Mouse (Mus musculus) T-helper 2 cell (primary cell): Measurements from ENCODE around the gene Rgs12.

Source experiments
- in situ Hi-C: fragments of 300-600 bp; cut with MboI, MseI; formaldehyde crosslinking; loops from one replicate; pipeline ENCODE4 v1.15.1; 2025; ENCODE audit warnings: high pct_unique_total_duplicates

Rgs12 gene

GRCm38 (mm10) chr5:34976540-34977292, 27.5 kb downstream of the Rgs12 start:
- in situ Hi-C loops = no loop called here

DNA sequence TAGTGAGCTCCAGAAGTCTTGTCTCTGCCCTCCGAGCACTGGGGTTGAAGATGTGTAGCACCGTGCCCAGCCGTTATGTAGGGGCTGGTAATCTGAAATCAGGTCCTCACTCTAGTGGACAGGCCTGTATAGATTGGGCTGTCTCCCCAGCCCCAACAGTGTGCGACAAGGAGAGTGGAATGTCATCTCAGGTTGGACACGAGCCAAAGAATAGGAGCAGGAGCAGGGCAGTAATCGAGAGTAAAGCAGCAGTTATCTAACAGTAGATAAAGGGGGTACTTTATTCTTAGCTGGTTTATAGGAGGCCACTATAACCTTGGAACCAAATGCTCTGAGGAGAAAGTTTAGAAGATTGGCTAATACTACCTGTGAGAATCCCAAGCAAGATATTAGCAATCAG, 30.9 kb downstream of the Rgs12 start:
- in situ Hi-C loops = no loop called here

- in situ Hi-C loops = no loop called here
Measured at GRCm38 (mm10) chr5:34981734-34982133, 32.5 kb downstream of the Rgs12 start.

GRCm38 (mm10) chr5:34984933-34985332, 35.7 kb downstream of the Rgs12 start:
- in situ Hi-C loops = loop anchor here (5.0 kb wide), 1 partner anchor 42 kb away; no protein-coding TSS in a partner anchor

GRCm38 (mm10) chr5:34985867-34986266, 36.6 kb downstream of the Rgs12 start:
- in situ Hi-C loops = loop anchor here (5.0 kb wide), 1 partner anchor 41 kb away; no protein-coding TSS in a partner anchor

DNA sequence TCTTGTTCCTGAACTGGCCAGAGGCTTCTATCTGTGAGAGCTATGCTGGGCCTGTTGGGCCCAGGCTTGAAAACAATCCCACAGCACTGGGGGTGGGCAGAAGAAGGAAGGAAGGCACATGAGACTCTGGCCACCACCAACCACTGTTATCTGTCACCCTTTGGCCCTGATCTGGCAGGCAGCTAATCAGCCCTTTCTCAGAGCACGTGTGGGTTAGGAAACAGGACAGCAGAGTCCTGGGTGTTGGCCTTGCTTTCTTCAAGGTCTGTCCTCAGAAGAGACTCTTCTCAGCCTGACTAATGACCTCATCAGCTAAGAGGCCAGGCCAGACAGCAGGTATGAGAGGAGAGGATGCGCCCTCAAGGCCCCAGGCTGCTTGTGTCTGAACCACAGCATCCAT, 38.2 kb downstream of the Rgs12 start:
- in situ Hi-C loops = loop anchor here (5.0 kb wide), 1 partner anchor 40 kb away; no protein-coding TSS in a partner anchor

DNA sequence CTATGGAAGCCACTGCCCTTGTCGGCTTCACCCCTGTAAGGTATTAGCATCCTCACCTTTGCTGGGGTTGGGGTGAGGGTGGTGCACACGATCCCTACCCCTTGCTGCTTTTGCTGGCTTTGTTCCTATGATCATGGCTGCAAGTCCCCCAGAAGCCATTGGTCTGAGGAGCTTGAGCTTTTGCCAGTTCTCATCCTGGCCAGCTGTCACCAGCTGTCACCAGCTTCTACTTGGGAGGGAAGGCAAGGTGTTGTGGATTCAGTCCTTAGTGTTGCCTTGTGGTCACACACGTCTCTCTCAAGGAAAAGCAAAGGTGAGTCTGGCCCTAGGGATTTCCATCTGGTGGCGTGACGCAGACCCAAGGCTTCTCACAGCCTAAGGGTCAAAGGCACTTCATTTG, 39.4 kb downstream of the Rgs12 start:
- in situ Hi-C loops = loop anchor here (5.0 kb wide), 1 partner anchor 39 kb away; no protein-coding TSS in a partner anchor

GRCm38 (mm10) chr5:34989321-34989772, 40.1 kb downstream of the Rgs12 start:
- in situ Hi-C loops = loop anchor here (5.0 kb wide), 1 partner anchor 38 kb away; no protein-coding TSS in a partner anchor

- in situ Hi-C loops = no loop called here
Measured at GRCm38 (mm10) chr5:34998754-34999153, 49.5 kb downstream of the Rgs12 start.

DNA sequence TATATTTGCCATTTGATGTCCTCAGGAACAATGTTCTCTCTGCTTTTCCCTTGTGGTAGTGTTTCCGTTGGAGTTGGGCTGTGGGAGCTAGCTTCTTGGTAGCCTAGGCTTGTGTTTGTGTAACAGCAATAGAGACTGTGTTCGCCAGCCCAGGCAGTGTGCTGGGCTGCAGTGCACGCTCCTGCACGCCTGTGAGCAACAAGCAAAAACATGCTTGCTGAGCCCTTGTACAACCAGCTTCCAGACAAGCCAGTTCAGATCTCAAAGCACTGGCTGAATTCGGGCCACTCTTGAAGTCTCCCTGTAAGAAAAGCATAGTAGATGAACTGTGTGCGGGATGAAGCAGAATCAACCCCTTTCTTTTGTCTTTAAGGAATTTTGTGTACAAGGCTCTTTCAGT, 50.0 kb downstream of the Rgs12 start:
- in situ Hi-C loops = no loop called here

DNA sequence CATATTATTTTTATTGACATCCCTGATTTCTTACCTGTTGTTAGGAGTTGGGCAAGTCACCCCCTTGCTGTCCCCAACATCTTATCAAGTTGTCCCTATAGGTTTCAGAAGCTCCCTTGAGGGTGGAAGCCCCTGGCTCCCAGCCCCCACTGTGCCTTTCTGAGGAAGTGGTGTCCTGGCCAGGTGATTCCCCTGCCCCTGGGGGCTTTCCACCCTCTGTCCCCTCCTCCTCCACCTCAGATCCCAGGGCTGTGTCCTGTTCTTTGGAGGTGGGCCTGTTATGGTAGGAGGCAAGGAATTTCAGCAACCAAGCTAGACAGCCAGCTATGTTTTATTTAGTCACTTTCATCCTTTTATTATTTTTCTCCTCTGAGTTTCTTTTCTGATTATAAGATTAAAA, 51.1 kb downstream of the Rgs12 start:
- in situ Hi-C loops = loop anchor here (10.0 kb wide), 1 partner anchor 1304 kb away; no protein-coding TSS in a partner anchor

GRCm38 (mm10) chr5:35001144-35001543, 51.9 kb downstream of the Rgs12 start:
- in situ Hi-C loops = loop anchor here (10.0 kb wide), 1 partner anchor 1304 kb away; no protein-coding TSS in a partner anchor

GRCm38 (mm10) chr5:35003611-35004162, 54.4 kb downstream of the Rgs12 start:
- in situ Hi-C loops = loop anchor here (10.0 kb wide), 1 partner anchor 1301 kb away; no protein-coding TSS in a partner anchor

DNA sequence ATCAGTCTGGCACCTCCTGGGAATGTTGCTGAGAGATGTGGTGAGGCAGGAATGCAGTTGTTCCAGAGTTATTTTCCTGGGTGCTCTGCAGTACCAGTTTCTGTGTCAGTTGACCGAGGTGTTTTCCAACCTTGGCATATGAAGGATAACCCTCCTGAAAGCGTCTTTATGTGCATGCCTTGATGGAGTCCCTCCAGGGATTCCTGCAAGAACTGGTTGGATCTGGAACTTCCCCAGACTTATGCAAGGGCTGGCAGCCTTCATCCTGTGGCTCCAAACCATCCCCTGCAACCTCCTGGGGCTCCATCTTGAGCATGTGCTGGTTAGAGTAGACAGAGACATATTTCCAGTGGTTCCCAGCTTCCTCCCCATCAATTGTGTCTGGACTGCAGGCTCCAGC, 55.5 kb downstream of the Rgs12 start:
- in situ Hi-C loops = loop anchor here (10.0 kb wide), 1 partner anchor 1300 kb away; no protein-coding TSS in a partner anchor

DNA sequence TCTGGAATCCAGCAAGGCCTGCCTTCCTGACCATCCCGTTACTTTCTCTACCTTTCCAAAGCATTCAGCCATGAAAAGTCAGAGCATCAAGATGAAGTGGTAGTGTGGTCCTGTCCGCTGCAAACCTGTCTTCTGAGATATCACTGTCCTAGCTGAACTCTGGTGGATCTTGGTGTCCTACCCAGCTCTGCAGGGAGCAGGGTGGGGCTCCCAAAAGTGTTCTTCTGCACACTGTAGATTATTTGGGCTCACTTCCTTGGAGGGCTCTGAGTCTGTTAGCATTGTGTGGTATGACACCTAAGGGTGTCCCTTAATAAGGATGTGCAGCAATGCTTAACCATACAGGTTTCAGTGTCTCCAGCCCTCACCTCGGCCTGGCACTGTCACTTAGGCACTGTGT, 56.4 kb downstream of the Rgs12 start:
- in situ Hi-C loops = loop anchor here (10.0 kb wide), 1 partner anchor 1299 kb away; no protein-coding TSS in a partner anchor

DNA sequence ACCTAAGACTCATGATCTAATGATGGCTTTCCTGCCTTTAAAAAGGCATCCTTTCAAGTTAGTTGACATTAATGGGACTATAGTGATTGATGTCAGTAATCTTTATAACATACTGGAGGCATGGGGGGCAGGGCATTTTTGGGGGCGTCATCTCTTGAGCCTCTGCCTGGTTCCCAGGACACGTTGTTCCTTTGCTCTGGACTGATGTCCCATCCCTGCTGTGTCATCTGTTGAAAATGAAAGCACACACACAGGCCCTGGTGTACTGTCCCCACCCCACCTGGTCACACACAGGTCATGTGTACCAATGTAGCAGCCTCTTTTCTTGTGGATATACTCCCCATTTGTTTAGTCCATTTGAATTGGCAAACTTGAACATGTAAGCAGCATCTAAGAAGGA, 57.4 kb downstream of the Rgs12 start:
- in situ Hi-C loops = loop anchor here (10.0 kb wide), 1 partner anchor 1298 kb away; no protein-coding TSS in a partner anchor

GRCm38 (mm10) chr5:35009163-35009562, 59.9 kb downstream of the Rgs12 start:
- in situ Hi-C loops = loop anchor here (10.0 kb wide), 1 partner anchor 1296 kb away; no protein-coding TSS in a partner anchor

DNA sequence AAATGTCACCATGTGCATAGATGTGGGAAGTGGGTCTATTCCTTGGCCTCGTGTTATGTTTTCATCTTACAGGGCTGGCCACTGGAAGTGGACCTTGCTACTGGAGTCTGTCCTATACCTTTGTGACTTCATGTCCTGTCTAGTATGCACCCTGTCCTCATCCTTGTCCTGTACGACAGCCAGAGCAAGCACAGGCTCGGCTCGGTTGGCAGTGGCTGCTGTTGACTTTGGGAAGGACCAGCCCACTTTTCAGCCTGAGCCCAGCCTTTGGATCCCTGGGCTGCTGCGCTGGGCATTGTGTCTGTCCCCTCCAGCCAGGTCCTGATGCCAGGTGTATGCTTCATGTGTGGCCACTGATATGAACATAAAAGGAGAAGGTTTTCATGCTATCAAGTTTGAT, 61.4 kb downstream of the Rgs12 start:
- in situ Hi-C loops = no loop called here

- in situ Hi-C loops = no loop called here
Measured at GRCm38 (mm10) chr5:35011156-35011923, 62.1 kb downstream of the Rgs12 start.

DNA sequence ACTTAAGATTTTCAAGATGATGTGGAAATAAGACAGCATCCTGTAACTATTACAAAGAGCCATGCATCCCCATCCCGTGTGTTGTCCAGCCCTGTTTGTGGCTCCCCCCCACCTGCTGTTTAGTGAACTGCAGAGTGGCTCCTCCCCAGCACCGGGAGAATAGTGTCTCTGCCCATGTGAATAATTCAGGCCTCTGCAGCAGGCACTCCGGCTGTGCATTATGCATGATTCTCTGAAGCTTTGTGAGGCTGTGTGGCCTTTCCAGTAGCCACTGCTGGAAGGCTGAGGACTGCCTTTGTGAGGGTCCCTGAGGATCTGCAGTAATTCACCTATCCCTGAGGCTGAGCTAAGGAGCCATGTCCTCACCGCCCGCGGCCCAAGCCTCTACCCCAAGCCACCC, 64.8 kb downstream of the Rgs12 start:
- in situ Hi-C loops = no loop called here

DNA sequence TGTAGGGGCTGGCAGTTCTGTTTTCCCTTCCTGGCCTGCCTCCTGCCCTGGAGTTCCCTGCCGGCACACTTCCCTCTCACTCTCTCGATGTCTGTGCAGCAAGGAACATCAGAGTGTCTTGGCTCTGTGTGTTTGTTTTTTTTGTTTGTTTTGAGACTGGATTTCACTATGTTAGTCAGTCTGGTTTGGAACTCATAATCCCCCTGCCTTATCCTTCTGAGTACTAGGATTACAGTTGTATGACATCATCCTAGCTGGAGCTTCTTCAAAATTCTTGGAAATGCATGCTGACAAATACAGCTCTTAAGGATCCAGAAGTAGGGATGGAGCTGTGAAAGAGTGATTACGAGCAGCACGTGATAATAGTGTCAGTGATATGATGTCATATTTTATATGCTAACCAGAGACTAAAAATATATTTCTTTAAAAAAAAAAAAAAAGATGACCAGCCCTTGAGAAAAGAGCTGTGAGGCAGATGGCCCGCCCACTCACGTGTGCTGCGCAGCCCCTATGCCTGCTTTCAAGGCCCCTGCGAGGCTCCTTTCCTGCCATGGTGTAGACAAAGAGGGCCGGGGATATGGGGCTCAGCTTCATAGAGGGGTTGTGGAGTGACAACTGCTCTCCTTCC, 70.5 kb downstream of the Rgs12 start:
- in situ Hi-C loops = no loop called here
